Mouse (Mus musculus) lung, postnatal 4 days (tissue): ENCODE measurements around the gene Cop1.

ENCODE experiments used
- DNase-seq, 2 experiments: peaks; one replicate each; pipeline ENCODE4 v3.0.0; 2021

Cop1 gene

DNA sequence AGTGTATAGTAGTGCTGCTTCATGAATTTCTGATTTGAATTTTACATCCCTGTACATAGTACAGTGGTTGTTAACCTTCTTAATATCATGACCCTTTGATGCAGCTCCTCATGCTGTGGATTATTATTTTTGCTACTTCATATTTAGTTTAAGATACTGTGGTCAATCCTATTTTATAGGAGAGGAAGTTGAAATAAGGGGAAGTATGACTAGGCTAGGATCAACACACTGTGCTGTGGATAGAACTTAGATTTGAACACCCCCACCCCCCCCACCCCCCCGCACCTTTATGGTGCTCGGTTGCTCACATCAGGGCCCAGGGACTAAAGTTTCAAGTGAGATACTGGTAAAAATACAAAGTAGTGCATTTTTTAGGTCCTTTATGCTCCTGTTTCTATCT, 58.7 kb downstream of the Cop1 start:
- DNase-seq = no peak

- no peak for DNase-seq
These were observed 69.4 kb downstream of the Cop1 start for GRCm38 (mm10) chr1:159301418-159302082.

- no peak for DNase-seq
These were observed 81.5 kb downstream of the Cop1 start for GRCm38 (mm10) chr1:159313625-159314024.

- DNase-seq = no peak
These were observed 90.5 kb downstream of the Cop1 start for GRCm38 (mm10) chr1:159322586-159322985.

- DNase-seq = no peak
These were observed 98.9 kb downstream of the Cop1 start for GRCm38 (mm10) chr1:159331008-159331407.

DNA sequence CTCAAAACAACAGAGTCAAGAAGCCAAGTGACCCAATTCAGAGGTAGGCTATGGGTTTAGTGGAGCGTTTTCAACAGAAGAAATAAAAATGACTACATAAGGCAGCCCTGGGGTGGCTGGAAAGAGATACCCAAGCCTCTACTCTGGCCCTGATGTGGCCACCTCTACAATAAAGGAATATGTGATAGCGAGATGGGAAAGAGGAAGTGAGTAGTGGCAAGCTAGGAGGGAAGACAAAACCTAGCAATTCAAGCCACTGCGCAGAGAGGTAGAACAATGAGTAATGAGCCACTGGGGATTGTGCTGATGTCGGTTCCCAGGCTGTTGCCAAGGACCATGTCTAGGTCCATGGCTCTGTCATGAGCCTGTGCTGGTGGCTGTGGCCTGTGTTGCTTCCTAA, 102.0 kb downstream of the Cop1 start:
- no peak for DNase-seq

DNA sequence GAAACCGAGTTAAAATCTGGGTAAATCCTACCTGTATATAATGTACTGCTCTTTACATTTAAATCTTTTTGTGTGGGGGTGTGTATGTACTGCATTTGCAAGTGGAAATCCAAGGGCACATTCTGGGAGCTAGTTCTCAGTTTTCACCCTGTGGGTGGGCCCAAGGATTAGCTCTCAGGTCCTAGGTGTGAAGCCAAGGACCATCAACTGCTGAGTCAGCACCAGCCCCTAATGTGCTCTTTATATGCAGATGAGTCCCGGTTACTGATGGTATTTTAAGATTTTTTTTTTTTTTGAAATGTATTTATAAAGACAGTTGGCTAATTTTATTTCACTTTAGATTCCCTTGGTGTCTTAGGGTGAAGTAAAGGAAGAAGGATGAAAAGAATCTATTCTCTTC, 110.2 kb downstream of the Cop1 start:
- no peak for DNase-seq

DNA sequence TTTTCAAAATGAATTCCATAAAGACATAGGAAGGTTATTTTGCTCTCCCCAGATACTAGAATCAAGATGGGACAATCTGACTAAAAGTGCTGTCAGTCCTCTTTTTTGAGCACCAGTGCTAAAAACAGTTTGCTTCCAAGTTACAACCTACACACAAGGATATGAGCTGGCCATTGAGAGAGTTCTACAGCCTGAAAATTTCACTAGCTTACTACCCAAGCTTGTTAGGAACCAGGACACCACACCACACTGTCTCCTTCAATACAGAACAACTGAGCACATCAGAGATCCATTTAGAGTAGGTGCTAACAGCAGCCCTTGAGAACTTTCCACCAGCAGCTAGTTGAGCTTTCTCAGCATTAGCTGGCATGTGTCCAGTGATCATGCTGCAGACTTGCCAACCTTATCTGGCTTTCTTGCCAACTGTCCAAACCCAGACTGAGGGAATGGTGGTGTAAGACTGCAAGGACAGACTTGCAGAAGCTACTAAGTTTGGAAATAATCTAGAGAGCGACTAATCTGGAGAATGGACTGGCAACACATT, 123.0 kb downstream of the Cop1 start:
- DNase-seq = peak; percentile 10 to 30

DNA sequence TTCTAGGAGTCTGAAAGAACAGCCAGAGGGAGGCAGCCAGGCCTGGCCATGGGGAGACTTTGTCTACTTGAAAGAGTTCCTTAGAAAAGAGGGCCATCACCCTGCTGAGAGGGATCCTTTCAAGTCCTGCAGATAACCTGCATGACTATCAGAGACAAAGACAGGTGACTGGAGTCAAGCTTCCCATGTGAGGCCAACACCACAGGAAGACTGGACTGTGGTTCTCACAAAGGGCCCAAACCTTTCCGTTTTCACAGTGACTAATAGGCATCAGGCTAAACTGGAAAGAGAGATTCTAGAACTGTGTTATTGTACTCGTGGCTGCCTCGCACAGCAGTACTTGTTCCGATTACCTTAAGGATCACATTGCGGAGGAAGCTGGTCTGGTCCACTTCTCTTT, 126.6 kb downstream of the Cop1 start:
- no peak for DNase-seq

DNA sequence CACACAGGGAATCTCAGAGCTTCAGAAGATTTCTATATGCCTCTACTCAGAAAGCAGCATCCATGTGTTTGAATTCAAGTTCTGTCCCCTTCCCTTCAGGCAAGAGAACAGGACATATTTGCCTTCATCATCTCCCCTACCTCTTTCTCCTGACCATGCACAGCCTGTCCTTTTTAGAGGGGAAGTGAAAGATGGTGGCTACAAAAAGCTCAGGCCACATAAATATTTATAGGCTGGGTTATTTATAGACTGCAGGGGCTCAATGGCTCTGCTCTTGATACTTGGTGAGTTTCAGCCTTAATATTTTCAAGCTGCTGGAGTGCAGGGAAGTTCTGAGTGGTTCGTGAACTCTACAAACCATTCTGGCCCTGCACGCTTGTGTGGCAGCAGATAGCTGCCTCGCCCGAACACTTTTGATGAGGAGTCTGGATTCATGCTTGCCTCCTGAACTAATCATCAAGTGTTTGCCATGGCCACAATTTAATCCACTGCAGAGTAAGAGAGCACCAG, 139.8 kb downstream of the Cop1 start:
- DNase-seq = no peak

DNA sequence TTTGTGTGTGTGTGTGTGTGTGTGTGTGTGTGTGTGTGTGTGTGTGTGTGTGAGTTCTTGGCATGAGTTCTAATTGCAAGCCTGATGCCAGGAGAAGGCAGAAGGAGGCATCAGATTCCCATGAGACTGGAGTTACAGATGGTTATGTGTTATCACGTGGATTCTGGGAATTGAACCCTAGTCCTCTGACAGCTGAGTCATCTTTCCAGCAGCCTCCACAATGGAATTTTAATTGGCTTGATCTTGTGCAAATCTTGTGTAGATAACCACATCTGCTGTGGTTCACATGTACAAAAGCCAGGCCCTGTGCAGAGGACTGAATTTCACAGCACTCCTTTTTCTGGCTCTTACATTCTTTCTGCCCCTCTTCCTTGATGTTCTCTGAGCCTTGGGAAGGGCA, 150.1 kb downstream of the Cop1 start:
- DNase-seq = no peak

- no peak for DNase-seq
These were observed 150.8 kb downstream of the Cop1 start for GRCm38 (mm10) chr1:159382916-159383315.

- no peak for DNase-seq
These were observed 154.3 kb downstream of the Cop1 start for GRCm38 (mm10) chr1:159386458-159386857.

GRCm38 (mm10) chr1:159388565-159389024, 156.5 kb downstream of the Cop1 start:
- no peak for DNase-seq

- DNase-seq = peak; percentile 62 to 77
These were observed 157.9 kb downstream of the Cop1 start for GRCm38 (mm10) chr1:159390049-159390448.

- DNase-seq = no peak
These were observed 160.5 kb downstream of the Cop1 start for GRCm38 (mm10) chr1:159392667-159393066.

DNA sequence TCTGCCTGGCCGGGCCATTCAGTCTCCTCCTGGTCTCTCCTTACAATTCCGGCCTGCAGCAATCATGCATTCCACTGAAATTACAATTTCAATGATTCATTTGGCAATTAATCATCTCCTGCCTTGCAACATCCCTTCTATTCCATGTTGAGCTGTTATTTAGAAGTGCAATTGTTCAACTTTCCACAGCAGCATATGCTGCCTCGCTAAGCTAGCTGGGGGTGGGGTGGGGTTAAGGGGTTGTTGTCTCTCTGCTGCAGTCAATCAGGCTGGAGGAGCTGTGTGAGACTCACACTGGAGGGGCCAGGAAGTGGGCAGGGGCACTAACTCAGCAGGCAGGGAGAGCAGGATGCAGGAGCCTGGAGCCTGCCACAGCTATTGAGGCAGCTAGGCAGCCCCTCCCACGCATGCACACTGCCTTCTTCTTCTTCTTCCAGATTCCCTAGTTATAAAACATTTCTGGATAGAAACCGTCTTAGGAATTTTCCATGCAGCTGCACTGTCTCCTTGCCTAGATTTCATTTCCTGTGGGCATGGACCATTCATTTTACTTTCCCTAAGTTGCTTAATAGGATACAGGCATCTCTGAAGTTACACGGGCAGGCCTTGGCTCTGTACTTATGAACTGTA, 161.1 kb downstream of the Cop1 start:
- peak in 1 of 2 experiments; percentile 25 for DNase-seq

DNA sequence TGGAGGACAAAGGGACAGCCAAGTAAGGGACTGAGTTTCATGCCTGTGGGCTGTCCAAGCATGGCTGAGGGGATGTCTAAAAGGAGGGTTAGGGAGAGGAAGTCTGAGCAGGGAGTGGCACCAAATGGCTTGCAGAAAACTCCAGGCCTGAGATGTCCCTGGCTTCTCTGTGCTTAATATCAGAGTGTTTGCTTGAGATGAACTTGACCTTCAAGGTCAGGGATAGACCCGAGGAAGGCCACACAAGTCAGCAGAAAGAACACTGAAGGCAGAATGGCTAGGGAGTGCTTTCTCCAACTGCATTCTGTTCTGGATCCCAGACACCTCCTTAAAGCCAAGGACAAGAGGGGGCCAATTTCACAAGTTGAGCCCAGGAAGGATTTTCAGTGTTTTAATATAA, 161.8 kb downstream of the Cop1 start:
- DNase-seq = no peak

DNA sequence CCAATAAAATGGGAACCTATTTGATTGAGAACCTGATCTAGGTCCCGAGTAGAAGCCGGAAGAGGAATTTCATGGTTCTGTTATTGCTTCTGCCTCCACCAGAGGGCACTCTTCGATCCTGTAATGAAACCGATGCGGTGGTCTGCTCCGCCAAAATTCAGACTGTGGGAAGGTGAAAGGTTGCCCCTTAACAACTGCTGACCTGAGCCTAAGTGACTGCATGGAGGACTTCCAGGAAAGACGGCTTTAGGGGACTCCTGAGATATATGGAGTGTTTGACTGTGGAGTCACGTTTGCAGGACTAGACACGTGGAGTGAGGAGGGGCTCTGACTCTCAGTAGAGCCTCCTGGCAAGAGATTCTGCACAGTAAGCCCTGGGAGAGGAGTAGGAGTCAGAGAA, 164.4 kb downstream of the Cop1 start:
- DNase-seq = peak in 1 of 2 experiments; percentile 44
